Mouse (Mus musculus) kidney, postnatal 10 days (tissue): ENCODE measurements around the gene Ist1.

Source experiments
- DNase-seq: peaks from one replicate; pipeline ENCODE4 v3.0.0; 2021; ENCODE audit warnings: mixed read lengths

The Ist1 gene

GRCm38 (mm10) chr8:109681535-109681934 is 11.5 kb downstream of the Ist1 start:
- no peak for DNase-seq

GRCm38 (mm10) chr8:109675896-109676643 is 17.0 kb downstream of the Ist1 start:
- no peak for DNase-seq

- peak; percentile 36 for DNase-seq
Measured at GRCm38 (mm10) chr8:109673596-109673995, 19.5 kb downstream of the Ist1 start.

GRCm38 (mm10) chr8:109672656-109673055 is 20.4 kb downstream of the Ist1 start:
- no peak for DNase-seq

DNA sequence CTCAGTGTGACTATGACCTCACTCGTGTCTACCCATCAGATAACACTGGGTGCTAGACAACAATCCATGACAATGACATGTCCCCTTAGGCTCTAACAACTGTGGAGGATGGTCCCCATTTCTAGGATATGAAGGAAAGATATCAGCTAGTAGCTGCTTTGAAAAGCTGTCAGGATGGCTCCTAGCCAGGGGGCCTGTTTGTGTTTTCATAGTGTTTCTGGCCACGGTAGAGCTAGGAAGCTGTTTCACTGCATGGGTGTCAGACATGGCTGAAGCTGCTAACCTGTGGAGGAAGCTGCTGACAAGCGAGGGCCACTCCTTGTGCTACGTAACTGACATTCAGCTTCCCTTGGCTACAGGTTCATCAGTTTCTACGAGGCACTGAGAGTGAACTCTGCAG is 26.4 kb downstream of the Ist1 start:
- no peak for DNase-seq

GRCm38 (mm10) chr8:109662328-109662727 is 30.7 kb downstream of the Ist1 start:
- no peak for DNase-seq

GRCm38 (mm10) chr8:109656860-109657259 is 36.2 kb downstream of the Ist1 start:
- no peak for DNase-seq

DNA sequence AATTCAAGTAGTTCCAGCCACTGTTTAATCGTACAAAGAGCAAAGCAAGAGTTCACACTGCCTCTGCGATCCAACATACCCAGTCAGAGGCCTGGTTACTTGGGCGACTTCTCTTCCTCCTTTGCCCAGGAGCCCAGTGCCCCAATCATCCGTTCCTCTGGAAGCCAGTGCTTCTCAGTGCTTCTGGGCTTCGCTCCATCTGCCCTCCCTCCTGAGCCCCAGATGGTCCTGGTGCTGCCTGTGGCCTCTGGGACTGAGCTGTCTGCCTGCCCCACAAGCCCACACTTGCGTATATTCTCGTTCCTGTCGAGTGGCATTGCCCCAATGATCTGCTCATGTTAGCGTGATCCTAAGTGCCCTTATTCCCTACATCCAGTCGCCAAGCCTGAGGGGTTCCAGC is 42.3 kb downstream of the Ist1 start:
- no peak for DNase-seq

GRCm38 (mm10) chr8:109648469-109648868 is 44.6 kb downstream of the Ist1 start:
- DNase-seq = no peak

- no peak for DNase-seq
Measured at GRCm38 (mm10) chr8:109647331-109647730, 45.7 kb downstream of the Ist1 start.

- no peak for DNase-seq
Measured at GRCm38 (mm10) chr8:109641236-109641635, 51.8 kb downstream of the Ist1 start.

DNA sequence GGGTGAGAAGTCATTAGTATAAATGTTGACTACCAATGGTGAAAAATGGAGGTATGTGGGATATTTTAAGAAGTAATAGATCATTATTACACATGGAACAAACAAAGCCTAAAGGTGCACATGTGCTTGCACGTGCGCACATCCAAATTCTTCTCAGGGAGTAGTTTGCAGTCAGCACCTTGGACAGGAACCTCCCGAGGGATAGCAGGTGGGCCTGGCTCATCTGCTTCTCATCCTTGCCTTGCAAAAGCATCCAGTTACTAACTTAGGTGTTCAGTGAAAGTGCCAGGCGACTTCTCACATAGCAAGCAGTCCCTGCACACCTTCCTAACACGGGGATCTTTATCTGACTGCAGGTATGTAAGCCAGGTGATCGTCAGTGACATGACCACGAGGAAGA is 52.6 kb downstream of the Ist1 start:
- no peak for DNase-seq

DNA sequence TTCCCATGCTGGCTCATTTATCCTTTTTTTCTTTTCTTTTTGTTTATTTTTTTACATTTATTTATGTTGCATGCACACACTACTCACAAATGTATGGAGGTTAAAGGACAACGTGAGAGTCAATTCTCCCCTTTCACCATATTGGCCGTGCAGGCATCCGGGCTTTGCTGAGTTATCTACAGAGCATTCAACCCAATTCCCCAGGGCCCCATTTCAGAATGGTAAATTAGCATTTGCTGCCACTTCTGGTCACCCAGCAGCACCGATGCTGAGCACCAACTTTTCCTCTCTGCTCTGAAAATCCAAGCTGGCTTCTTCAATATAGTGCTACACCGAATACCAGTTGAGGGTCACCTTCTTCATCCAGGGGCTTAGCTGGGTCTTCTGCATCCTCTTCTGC is 54.2 kb downstream of the Ist1 start:
- no peak for DNase-seq

DNA sequence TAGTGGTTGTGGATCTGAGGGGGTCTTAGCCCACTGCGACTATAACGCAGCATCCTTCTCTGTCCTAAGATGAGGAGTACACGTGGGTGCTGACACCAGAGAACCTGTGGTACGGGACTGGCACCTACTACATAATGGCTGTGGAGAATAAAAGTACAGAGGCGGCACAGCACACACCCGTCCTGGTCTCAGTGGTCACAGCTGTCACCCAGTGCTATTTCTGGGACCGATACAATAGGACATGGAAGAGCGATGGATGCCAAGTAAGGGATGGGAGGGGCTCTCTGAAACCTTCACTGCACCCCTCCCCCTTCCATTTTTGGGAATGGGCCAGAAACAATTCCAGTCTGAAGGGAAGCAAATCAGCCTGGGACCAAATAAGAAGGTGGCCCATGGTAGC is 57.9 kb downstream of the Ist1 start:
- no peak for DNase-seq

DNA sequence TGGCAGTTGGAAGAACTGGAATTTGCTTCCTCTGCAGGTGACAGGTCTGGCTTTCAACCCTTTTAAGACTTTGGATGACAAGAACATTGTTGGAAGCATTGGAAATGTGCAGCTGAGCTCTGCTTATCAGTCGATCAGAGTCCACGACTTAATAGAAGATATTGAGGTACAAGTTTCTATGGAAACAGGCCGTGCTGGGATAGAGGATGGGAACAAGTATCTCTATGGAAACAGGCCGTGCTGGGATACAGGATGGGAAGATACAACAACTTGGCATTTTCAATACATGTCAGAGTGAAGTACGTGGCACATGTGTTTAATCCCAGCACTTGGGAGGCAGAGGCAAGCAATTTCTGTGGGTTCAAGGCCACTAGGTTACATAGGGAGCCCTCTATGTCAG is 60.6 kb downstream of the Ist1 start:
- no peak for DNase-seq

DNA sequence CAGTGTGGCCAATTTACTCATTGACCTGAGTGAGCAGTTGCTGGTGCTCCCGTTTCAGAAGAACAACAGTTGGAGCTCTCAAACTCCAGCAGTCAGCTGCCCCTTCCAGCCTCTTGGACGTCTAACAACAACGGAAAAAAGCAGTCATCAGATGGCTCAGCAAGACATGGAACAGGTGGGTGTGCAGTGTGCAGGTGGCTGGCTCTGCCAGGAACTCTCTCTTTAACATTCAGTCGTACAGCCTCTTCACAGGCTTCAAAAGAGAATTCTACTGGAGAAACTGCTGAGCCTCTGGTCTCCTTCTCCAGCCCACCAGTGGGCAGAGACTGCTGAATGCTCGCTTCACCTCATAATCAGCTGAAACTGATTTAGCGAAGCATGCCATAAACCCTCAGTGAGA is 64.4 kb downstream of the Ist1 start:
- no peak for DNase-seq
